16 mouse cellular contexts compared by ENCODE assay signal in the genomic region with DNA sequence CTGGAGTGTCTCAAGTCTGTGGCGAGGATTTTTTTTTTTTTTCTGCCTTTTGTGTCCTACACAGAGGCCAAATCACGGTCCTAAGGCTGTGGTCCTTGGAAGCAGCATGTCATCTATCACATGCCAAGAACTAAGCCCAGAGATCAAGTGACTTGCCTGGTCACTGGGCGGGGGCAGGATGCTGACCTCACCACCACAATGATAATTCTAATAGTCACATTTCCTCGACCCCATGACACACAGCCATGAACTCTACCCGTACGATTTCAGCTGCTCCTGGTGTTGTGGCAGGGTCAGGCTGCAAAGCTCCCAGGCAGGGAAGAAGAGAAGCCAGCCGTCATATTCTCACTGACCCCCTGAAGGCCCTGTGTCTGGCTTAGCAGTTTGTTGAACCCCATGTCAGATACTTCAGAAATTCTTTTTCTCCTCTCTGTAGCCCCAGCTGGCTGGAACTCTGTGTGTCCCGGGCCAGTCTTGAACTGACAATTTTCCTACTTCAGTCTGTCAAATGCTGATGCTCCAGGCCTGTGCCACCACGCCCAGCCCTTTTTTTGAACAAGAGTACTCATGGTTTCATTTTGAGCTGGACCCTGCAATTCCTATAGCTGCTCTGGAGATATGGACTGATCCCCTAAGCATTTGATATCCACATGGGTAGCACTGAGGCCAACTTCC. TPM values are rescaled to one million over a fixed set of nuclear protein-coding genes. Genes with fewer than 3 reads are reported as not detected.
DNase-seq lines count a peak whose midpoint lies in the region; ATAC-seq and TF ChIP-seq lines count a peak whose summit lies in the region.
"Had no signal": no experiment of that assay in that cellular context is flagged by ENCODE, and none has a peak within 500 bp of the region (broad histone marks: within the 10 kb centered on the region; RNA-seq: fewer than 3 reads in every experiment).

No protein-coding gene starts in this region.

- no peak overlapping the region for H3K4me2 ChIP-seq in lung, postnatal 0 days (replicated peaks; ENCODE audit: low read depth, low read length)
- H3K4me2 ChIP-seq: hindbrain, embryonic 15.5 days; midbrain, embryonic 13.5 days; neural tube, embryonic 12.5 days had no signal

- intact Hi-C loops in left cerebral cortex, postnatal 14 days (cut with DNase I): no loop called here

- peak; percentile 32 for DNase-seq in adrenal gland, postnatal 14 days
- no peak for DNase-seq in adrenal gland, postnatal 4 days (ENCODE audit: low spot score in 2 of 2)
- DNase-seq in lung, postnatal 0 days (ENCODE audit: low spot score): peak; percentile 24
- no peak for DNase-seq in lung, postnatal 14 days
- peak; percentile 16 for DNase-seq in heart, postnatal 4 days
- no peak for DNase-seq in urinary bladder, postnatal 10 days (ENCODE audit: low spot score)
- DNase-seq in left cerebral cortex, postnatal 14 days (ENCODE audit: low spot score in 2 of 2): no peak
- DNase-seq in testis, postnatal 14 days (ENCODE audit: low spot score): no peak
- DNase-seq: cerebellum, postnatal 36 days; retina, postnatal 1 day; thymus, adult 18-20 months had no signal

- no peak overlapping the region for H3K4me3 ChIP-seq in lung, postnatal 0 days (ENCODE audit: low read depth, low read length)
- H3K4me3 ChIP-seq: hindbrain, embryonic 15.5 days; midbrain, embryonic 13.5 days; neural tube, embryonic 12.5 days had no signal

- no peak for TF ChIP-seq EP300 in lung, postnatal 0 days (IDR thresholded peaks at IDR 0.05)

- H3K9ac ChIP-seq in lung, postnatal 0 days (replicated peaks; ENCODE audit: low read depth): no peak overlapping the region
- H3K9ac ChIP-seq: hindbrain, embryonic 15.5 days; lung, embryonic 14.5 days; midbrain, embryonic 13.5 days; neural tube, embryonic 12.5 days had no signal

- no peaks in the 10 kb centered on the region for H3K36me3 ChIP-seq in lung, postnatal 0 days (ENCODE audit: insufficient read depth, low read length)
- H3K36me3 ChIP-seq: hindbrain, embryonic 15.5 days; midbrain, embryonic 13.5 days; neural tube, embryonic 12.5 days had no signal

- H3K27ac ChIP-seq in lung, postnatal 0 days (ENCODE audit: low read length): no peak overlapping the region
- H3K27ac ChIP-seq: hindbrain, embryonic 15.5 days; kidney, postnatal 0 days; midbrain, embryonic 13.5 days; neural tube, embryonic 12.5 days had no signal

- H3K27me3 ChIP-seq in lung, postnatal 0 days (replicated peaks; ENCODE audit: insufficient read depth, low read length): no peaks in the 10 kb centered on the region
- H3K27me3 ChIP-seq: hindbrain, embryonic 15.5 days; neural tube, embryonic 12.5 days had no signal

- WGBS in lung, postnatal 0 days: 59% methylated on average over 9 of the region's 9 CpGs

- TF ChIP-seq CTCF in lung, postnatal 0 days (IDR thresholded peaks at IDR 0.05): no peak

- no peak for ATAC-seq in lung, postnatal 0 days
- ATAC-seq: midbrain, embryonic 13.5 days had no signal

- no peaks in the 10 kb centered on the region for H3K9me3 ChIP-seq in lung, postnatal 0 days (ENCODE audit: low read length)
- H3K9me3 ChIP-seq: hindbrain, embryonic 15.5 days; midbrain, embryonic 13.5 days; neural tube, embryonic 12.5 days had no signal

- no peaks in the 10 kb centered on the region for H3K4me1 ChIP-seq in lung, postnatal 0 days (ENCODE audit: insufficient read depth, low read depth, low read length)
- H3K4me1 ChIP-seq: hindbrain, embryonic 15.5 days; midbrain, embryonic 13.5 days; neural tube, embryonic 12.5 days had no signal

RNA-seq across cellular contexts. Expression of a gene that starts 1.8 kb away (rescaled TPM):
- total RNA-seq in adrenal gland, postnatal 14 days (2021): 12.2 and 30.5 TPM in 2 replicates
- total RNA-seq in adrenal gland, postnatal 4 days (2021): 10 to 100 TPM; 36.1 to 59.6 TPM
- 11.6 TPM in 2 replicates for polyA plus RNA-seq in lung, postnatal 0 days (2015; fragmentation: Nextera tagmentation; extraction: Ambion mirVana)
- 10 to 100 TPM; 21.0 to 21.4 TPM for total RNA-seq in heart, postnatal 4 days (2021)
- 1 to 10 TPM; 8.0 to 9.2 TPM for total RNA-seq in left cerebral cortex, postnatal 14 days (2021)

RNA-seq across cellular contexts. Expression of a gene that starts 48.6 kb away (rescaled TPM):
- 0.56 and 0.67 TPM in 2 replicates for total RNA-seq in adrenal gland, postnatal 14 days (2021)
- 1 to 10 TPM; 1.5 to 1.9 TPM for total RNA-seq in adrenal gland, postnatal 4 days (2021)
- 0.92 and 0.99 TPM in 2 replicates for polyA plus RNA-seq in lung, postnatal 0 days (2015; fragmentation: Nextera tagmentation; extraction: Ambion mirVana)
- under 1 TPM in 1 of 2 experiments, not detected in 1; 0.36 TPM for total RNA-seq in heart, postnatal 4 days (2021)
- 1 to 10 TPM; 1.3 to 1.8 TPM for total RNA-seq in left cerebral cortex, postnatal 14 days (2021)

Comparison
In these comparisons a context has a peak if more than half of its experiments do, and no peak if none do; other contexts are left out.
1. DNase-seq: peak in adrenal gland, postnatal 14 days (single experiment), lung, postnatal 0 days (single experiment) and heart, postnatal 4 days (single experiment); none in adrenal gland, postnatal 4 days (0 of 2), lung, postnatal 14 days (single experiment), urinary bladder, postnatal 10 days (single experiment), left cerebral cortex, postnatal 14 days (0 of 2) and testis, postnatal 14 days (single experiment).